Mouse (Mus musculus): ENCODE data around the gene Rexo1.

Gene Rexo1

GRCm38 (mm10) chr10:80553575-80553974, 7.8 kb downstream of the Rexo1 start:
- no peak for DNase-seq

GRCm38 (mm10) chr10:80552364-80552763, 9.0 kb downstream of the Rexo1 start:
- no peak for DNase-seq

GRCm38 (mm10) chr10:80549279-80549678, 12.1 kb downstream of the Rexo1 start:
- DNase-seq, result no peak

GRCm38 (mm10) chr10:80548428-80549006, 12.8 kb downstream of the Rexo1 start:
- peak; percentile 73 for DNase-seq

GRCm38 (mm10) chr10:80547539-80547938, 13.8 kb downstream of the Rexo1 start:
- DNase-seq, result no peak

- no peak for DNase-seq
Measured at GRCm38 (mm10) chr10:80546945-80547344, 14.4 kb downstream of the Rexo1 start.

GRCm38 (mm10) chr10:80545590-80545989, 15.8 kb downstream of the Rexo1 start:
- DNase-seq, result no peak

GRCm38 (mm10) chr10:80543873-80544272, 17.5 kb downstream of the Rexo1 start:
- DNase-seq, result no peak

- no peak for DNase-seq
Measured at GRCm38 (mm10) chr10:80539493-80539892, 21.9 kb downstream of the Rexo1 start.

- peak; percentile 82 for DNase-seq
Measured at GRCm38 (mm10) chr10:80538710-80539394, 22.5 kb downstream of the Rexo1 start, which contains the start of gene Atp8b3. Gene Atp8b3 (minus strand): TSS chr10:80539124.

- DNase-seq, result no peak
Measured at GRCm38 (mm10) chr10:80538180-80538579, 23.2 kb downstream of the Rexo1 start.

GRCm38 (mm10) chr10:80535711-80536110, 25.6 kb downstream of the Rexo1 start:
- DNase-seq, result no peak

GRCm38 (mm10) chr10:80535071-80535470, 26.3 kb downstream of the Rexo1 start:
- DNase-seq, result no peak

GRCm38 (mm10) chr10:80533704-80534103, 27.7 kb downstream of the Rexo1 start:
- no peak for DNase-seq

GRCm38 (mm10) chr10:80532783-80533182, 28.6 kb downstream of the Rexo1 start:
- no peak for DNase-seq

GRCm38 (mm10) chr10:80526172-80526571, 35.2 kb downstream of the Rexo1 start:
- no peak for DNase-seq

GRCm38 (mm10) chr10:80523299-80523698, 38.1 kb downstream of the Rexo1 start:
- no peak for DNase-seq

- no peak for DNase-seq
Measured at GRCm38 (mm10) chr10:80519287-80519686, 42.1 kb downstream of the Rexo1 start.

- no peak for DNase-seq
Measured at GRCm38 (mm10) chr10:80513739-80514138, 47.6 kb downstream of the Rexo1 start.

- DNase-seq, result no peak
Measured at GRCm38 (mm10) chr10:80510273-80510660, 51.1 kb downstream of the Rexo1 start.

GRCm38 (mm10) chr10:80509412-80510272, 51.7 kb downstream of the Rexo1 start:
- peak; percentile 92 for DNase-seq

- peak; percentile 85 for DNase-seq
Measured at GRCm38 (mm10) chr10:80506222-80506621, 55.1 kb downstream of the Rexo1 start.

- no peak for DNase-seq
Measured at GRCm38 (mm10) chr10:80504724-80505123, 56.6 kb downstream of the Rexo1 start.

Measured in lung, postnatal 14 days (tissue).